Mouse (Mus musculus) embryonic stem cell, embryonic (primary cell): ENCODE results near the gene Ciz1.

Experiments
- CTCF ChIA-PET, 4 experiments: fragments of 300-600 bp in 2 of 4; fragments of 350-600 bp in 2 of 4; sonication (Branson Sonifier 250); formaldehyde crosslinking; loops; one replicate each; lab custom pipeline; 2022; ENCODE audit warnings: inconsistent platforms in 2 of 4; lab: Charles Lee
- POLR2A ChIA-PET, 4 experiments: fragments of 300-600 bp in 2 of 4; fragments of 350-600 bp in 2 of 4; sonication (Branson Sonifier 250); formaldehyde crosslinking; loops; one replicate each; lab custom pipeline; 2022; ENCODE audit warnings: antibody characterized with exemption in 4 of 4, inconsistent platforms in 1 of 4; lab: Charles Lee

Ciz1 gene

DNA sequence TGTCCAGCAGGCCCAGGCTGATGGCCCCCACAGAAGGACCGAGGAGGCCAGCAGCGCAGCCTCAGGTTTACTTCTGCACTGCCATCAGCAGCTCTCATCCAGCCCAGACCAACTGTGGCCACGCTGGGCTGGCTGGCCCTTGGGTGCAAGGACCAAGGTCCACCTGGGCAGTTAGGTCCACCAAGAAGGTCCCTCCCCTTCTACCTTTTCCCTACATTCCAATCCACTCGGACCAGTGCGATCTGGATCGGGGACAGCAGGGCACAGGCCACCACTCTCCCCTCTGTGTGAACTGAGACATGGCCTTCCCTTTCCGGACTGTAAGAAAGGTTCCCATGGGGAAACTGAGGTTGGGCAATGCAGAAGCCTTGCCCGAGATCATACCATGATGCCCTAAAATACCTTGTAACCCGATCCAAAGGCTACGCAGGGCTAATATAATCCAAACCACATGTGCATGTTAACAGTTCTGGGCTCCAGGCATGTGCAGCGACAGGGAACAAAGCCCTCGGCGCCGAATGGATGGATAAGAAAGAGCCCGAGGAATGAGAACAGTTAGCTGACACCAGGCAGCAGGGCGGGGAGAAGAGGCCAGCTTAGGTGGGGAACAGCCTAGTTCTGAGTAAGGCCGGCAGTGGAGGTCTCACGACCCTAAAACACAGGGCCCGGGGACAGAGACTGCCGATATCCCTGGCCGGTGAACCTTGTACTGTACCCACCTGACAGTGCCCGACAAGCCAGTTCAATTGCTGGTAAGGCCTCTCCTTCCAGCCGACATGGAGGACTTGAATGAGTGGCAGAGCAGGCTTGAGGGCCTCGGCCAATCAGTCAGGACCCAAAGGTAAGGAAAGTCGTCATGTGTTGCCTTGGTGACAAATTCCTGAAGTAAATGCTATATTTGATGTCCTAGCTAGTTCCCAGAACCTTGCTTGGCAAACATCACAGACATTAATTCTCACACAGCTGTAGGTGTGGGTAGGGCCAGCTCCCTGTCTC, 56.6 kb downstream of the Ciz1 start:
- CTCF ChIA-PET, result interaction anchor here in 2 of 4 experiments (0.8 to 2.6 kb wide), 9 partner anchors 22 to 280 kb away, joined by 4 to 10 read pairs (median 7); partner anchors contain the start of gene 1110008P14Rik (in 1 of the 2)
- POLR2A ChIA-PET, result interaction anchor here in 2 of 4 experiments (0.6 to 1.4 kb wide), 4 partner anchors 9 to 77 kb away, joined by 3 to 4 read pairs (median 3); no protein-coding TSS in a partner anchor

DNA sequence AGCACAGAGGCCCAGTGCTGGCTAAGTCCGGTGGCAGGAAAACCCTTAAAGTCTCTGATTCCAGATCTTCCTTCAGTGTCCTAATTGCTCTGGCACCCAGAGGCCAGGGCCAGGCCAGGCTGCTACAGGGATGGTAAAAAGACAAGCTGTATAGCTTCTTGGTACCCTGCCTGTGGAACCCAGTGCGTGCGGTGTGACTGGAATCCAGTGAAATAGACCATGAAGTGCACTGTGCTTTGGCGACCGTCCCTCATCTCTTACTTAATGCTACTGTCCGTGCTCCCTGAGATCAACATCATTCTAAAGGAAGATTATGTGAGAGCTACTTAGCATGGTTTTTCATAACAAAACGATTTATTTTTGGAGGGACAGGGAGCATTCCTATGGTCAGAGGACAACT, 59.3 kb downstream of the Ciz1 start:
- ChIA-PET POLR2A (interaction anchor here (0.6 to 1.4 kb wide), 5 partner anchors 13 to 401 kb away, joined by 3 to 4 read pairs (median 3); no protein-coding TSS in a partner anchor), CTCF (interaction anchor here in 3 of 4 experiments (0.6 to 2.6 kb wide), 7 partner anchors 20 to 103 kb away, joined by 3 to 10 read pairs (median 7); no protein-coding TSS in a partner anchor)

GRCm38 (mm10) chr2:32412742-32413531, 60.8 kb downstream of the Ciz1 start:
- CTCF ChIA-PET, result interaction anchor here in 1 of 4 experiments (6.9 kb wide), 1 partner anchor 7 kb away, joined by 52 read pairs; no protein-coding TSS in a partner anchor
- POLR2A ChIA-PET, result interaction anchor here in 2 of 4 experiments (0.7 to 1.6 kb wide), 3 partner anchors 10 to 1759 kb away, joined by 3 to 4 read pairs (median 4); no protein-coding TSS in a partner anchor

DNA sequence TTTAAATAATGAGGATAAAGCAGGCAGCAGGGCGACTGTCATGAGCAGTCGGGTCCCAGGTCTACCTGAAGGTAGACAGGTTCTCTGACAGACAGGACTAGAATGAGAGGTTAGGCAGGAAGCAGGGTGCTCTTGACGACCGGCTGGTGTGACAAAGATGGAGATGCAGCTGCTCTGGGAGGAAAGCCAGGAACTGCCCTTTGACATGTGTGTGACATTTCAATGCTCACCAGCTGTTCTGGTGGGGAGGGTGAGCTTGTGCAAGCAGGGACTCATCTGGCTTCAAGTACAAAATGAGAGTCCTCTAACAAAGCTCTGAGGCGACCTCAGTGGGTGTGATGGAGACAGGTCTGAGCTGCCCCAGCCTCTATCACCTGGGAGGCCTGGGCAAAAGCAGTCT, 61.8 kb downstream of the Ciz1 start:
- CTCF ChIA-PET, result interaction anchor here in 3 of 4 experiments (0.5 to 6.9 kb wide), 5 partner anchors 8 to 54 kb away, joined by 3 to 52 read pairs (median 4); no protein-coding TSS in a partner anchor

DNA sequence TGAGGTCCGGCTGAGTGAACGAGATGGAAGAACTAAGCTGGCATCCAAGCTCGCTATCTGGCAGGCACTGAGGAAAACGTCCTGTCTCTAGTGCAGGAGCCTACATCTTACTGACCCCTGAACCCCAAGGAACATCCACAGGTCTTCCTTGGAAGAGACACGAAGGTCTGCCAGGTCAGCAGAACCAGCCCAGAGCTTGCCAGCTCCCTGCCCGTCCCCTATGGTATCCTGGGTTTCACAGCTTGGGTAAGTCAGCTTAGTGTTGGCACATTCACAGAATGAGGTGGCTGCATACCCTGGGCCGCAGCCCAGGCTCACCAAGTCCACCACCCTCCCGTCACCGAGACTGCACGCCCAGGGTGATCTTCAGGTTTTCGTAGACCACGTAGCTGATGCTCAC, 63.7 kb downstream of the Ciz1 start:
- CTCF ChIA-PET, result interaction anchor here in 3 of 4 experiments (0.5 to 6.9 kb wide), 6 partner anchors 10 to 340 kb away, joined by 3 to 52 read pairs (median 4); no protein-coding TSS in a partner anchor
- POLR2A ChIA-PET, result interaction anchor here in 2 of 4 experiments (0.9 to 1.2 kb wide), 4 partner anchors 9 to 70 kb away, joined by 3 read pairs; partner anchors contain the start of gene Slc25a25 (in 1 of the 2)

More for the DNA sequence above, 61.8 kb downstream of the Ciz1 start:
- POLR2A ChIA-PET, result interaction anchor here in 1 of 4 experiments (1.6 kb wide), 1 partner anchor 11 kb away, joined by 3 read pairs; no protein-coding TSS in a partner anchor

- POLR2A ChIA-PET, result interaction anchor here in 2 of 4 experiments (0.9 to 1.2 kb wide), 3 partner anchors 10 to 92 kb away, joined by 3 read pairs; no protein-coding TSS in a partner anchor
- CTCF ChIA-PET, result interaction anchor here in 3 of 4 experiments (0.8 to 6.9 kb wide), 4 partner anchors 11 to 156 kb away, joined by 3 to 52 read pairs (median 4); no protein-coding TSS in a partner anchor
These were observed 64.4 kb downstream of the Ciz1 start for GRCm38 (mm10) chr2:32416556-32416955.

DNA sequence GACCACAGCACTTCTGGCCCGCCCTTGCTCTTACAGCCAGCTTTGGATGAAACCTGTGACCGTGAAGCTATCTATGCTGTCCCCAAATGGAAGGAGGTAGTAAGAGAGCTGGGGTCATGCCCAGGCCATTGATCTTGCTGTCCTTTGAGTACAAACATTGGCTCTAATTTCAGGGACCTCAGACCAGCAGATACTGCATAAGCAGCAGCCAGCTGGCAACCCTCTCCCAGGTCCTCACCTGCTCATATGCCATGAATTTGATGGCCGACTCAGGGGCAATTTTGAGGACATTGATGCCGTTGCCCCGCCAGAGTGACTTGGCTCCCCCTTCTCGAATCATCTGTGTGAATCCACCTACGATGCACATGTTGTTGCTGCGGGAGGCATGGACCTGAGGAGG, 65.4 kb downstream of the Ciz1 start:
- CTCF ChIA-PET, result interaction anchor here (0.7 to 6.9 kb wide), 4 partner anchors 12 to 13 kb away, joined by 3 to 52 read pairs (median 4); no protein-coding TSS in a partner anchor
- POLR2A ChIA-PET, result interaction anchor here in 2 of 4 experiments (0.6 to 1.2 kb wide), 2 partner anchors 55 to 93 kb away, joined by 3 to 6 read pairs; no protein-coding TSS in a partner anchor

DNA sequence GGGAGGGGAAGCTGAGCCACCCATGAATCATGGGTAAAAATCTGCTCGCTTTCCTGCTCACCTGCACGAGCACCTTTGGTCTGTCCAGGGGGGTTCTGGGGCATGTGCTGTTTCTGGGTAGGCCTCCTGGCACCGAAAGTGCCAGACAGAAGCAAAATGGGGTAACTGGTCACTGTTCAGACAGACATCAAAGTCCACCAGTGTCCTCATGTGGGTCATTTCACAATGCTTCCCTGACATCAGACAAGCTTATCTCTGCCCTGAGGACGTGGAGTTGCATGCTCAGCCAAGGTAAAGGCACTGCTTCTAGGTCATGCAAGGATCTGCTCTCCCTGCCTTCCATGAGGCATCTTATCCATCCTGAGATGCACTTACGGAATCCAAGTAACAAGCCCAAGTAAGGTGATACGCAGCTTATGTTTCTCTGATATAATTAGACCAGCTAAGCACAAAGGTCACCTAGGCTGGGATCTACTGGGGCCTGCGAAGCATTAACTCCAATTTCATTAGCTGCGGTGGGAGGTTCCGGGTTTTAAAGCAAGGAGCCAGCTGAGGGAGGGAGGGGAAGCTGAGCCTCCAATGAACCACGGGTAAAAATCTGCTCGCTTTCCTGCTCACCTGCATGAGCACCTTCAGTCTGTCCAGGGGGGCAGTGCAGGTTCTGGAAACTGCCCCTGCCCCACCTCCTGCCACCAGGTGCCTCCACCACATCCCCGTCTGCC, 66.5 kb downstream of the Ciz1 start:
- CTCF ChIA-PET, result interaction anchor here in 2 of 4 experiments (0.6 to 6.9 kb wide), 3 partner anchors 13 to 260 kb away, joined by 3 to 52 read pairs (median 4); no protein-coding TSS in a partner anchor
- POLR2A ChIA-PET, result interaction anchor here in 2 of 4 experiments (1.2 to 1.4 kb wide), 3 partner anchors 10 to 11 kb away, joined by 3 to 4 read pairs (median 4); no protein-coding TSS in a partner anchor

DNA sequence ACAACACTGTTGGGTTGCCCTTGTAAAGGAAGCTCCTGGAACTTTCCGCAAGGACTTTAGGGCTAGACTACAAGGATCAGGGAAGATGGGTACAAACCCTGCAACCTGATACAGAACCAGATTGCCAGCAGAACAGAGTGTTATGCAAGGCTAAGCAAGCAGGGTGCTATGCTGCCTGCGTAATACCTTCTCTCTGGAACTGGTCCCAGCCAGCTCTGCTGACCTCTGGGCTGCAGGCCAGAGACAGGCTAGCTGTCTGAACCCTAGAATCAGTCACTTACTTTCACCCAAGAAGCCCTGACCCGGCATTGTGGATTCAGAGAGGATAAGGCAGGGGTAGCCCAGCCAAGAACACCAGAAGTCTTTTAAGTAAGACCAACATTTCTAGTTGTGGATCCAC, 67.2 kb downstream of the Ciz1 start:
- CTCF ChIA-PET, result interaction anchor here in 2 of 4 experiments (1.1 to 6.9 kb wide), 2 partner anchors 14 to 15 kb away, joined by 4 to 52 read pairs; no protein-coding TSS in a partner anchor
- POLR2A ChIA-PET, result interaction anchor here in 1 of 4 experiments (1.4 kb wide), 2 partner anchors 10 kb away, joined by 3 to 4 read pairs; no protein-coding TSS in a partner anchor

DNA sequence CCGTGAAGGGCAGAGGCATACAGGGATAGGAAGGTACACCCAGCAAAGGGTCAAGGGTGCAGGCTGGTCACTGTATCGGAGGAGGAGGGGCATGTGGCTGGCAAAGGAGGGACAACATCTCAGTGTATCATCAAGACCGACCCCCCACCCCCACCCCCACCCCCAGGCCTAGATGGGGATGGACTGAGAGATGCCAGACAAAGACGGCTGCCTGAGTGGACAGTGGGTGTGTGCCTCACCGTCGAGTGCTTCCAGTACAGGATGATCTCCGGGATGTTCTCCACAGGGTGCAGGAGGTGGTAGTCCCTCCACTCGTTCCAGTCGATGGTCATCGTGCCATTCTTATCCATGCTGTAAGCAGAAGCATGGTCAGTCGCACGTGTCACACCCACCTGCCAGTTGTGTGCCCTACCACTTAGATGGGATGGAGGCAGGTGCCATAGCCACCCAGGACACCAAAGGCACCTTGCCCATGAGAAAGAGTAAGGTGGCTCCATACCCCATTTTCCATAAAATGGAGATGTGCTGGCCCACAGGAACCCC, 68.0 kb downstream of the Ciz1 start:
- ChIA-PET POLR2A (no interaction called here), CTCF (interaction anchor here in 1 of 4 experiments (2.6 kb wide), 1 partner anchor 15 kb away, joined by 9 read pairs; no protein-coding TSS in a partner anchor)

DNA sequence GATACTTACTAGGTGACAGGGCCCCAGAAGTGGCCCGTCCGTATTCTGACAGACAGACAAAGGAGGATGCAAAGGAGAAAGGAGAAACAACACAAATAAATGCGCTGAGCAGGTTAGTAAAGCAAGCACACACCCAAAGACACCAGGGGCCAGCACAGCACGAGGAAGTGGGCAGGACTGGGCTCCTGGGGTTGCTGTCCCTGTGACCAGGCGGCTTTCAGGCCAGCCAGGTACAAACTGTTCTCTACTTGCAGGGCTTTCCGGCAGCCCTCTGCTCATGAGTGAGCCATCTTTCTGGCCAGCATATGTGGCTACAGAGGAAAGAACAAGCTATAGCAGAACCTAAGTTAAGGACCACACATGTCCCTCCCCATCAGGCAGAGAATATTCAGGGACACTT, 68.5 kb downstream of the Ciz1 start:
- ChIA-PET POLR2A (no interaction called here), CTCF (interaction anchor here in 2 of 4 experiments (2.0 to 2.6 kb wide), 2 partner anchors 16 to 66 kb away, joined by 5 to 11 read pairs (median 9); no protein-coding TSS in a partner anchor)

GRCm38 (mm10) chr2:32421851-32422251, 69.7 kb downstream of the Ciz1 start:
- CTCF ChIA-PET, result interaction anchor here (0.5 to 2.6 kb wide), 7 partner anchors 17 to 740 kb away, joined by 3 to 11 read pairs (median 5); no protein-coding TSS in a partner anchor
- POLR2A ChIA-PET, result interaction anchor here in 1 of 4 experiments (1.2 kb wide), 2 partner anchors 61 kb away, joined by 3 read pairs; no protein-coding TSS in a partner anchor

DNA sequence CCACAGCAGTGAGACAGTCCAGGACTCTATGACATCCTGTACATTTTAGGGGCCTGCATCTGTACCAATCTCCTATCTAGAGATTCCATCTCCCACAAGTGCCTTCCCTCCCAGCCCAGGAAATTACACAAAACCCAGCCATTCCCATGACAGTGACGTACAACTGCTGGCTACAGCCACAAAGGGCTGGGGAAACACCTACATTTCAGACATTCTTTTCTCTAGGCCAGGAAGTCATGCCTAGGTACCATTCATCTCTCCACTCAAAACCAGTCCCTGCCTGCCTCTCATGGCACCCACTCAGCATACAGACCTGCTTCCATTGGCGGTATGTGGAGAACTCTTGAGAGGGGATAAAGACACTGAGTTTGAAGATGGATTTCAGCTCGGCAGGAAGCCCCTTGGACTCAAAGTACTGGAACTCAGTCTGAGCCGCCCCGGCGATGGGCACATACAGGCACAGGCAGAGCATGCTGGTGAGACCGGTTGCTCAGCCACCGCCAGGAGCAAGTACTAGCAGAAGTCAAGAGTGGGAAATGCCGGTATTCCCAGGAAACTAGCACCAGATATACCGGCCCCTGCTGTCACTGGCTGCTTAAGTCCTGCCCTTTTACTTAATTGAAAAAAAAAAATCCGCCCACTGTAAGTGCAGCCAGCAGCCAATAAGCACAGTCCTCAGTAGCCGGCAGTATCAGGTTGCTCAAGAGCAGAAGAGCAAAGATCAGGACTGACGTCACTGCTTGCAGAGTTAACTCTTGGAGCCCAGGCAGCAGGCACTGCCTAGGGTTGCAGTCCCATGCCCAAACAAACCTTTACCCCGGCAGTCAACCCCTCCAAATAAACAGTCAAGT, 71.6 kb downstream of the Ciz1 start:
- ChIA-PET CTCF (interaction anchor here in 1 of 4 experiments (0.6 kb wide), 1 partner anchor 32 kb away, joined by 3 read pairs; no protein-coding TSS in a partner anchor), POLR2A (interaction anchor here in 1 of 4 experiments (0.7 to 1.5 kb wide), 2 partner anchors 12 to 28 kb away, joined by 3 to 4 read pairs; partner anchors contain the start of gene Slc25a25)

- CTCF ChIA-PET, result no interaction called here
These were observed 72.7 kb downstream of the Ciz1 start for GRCm38 (mm10) chr2:32424796-32425195.

GRCm38 (mm10) chr2:32425568-32425967, 73.4 kb downstream of the Ciz1 start:
- ChIA-PET POLR2A (interaction anchor here in 2 of 4 experiments (0.7 to 1.5 kb wide), 3 partner anchors 14 to 65 kb away, joined by 3 to 4 read pairs (median 3); no protein-coding TSS in a partner anchor), CTCF (interaction anchor here in 1 of 4 experiments (0.6 kb wide), 1 partner anchor 20 kb away, joined by 3 read pairs; no protein-coding TSS in a partner anchor)

More at GRCm38 (mm10) chr2:32424796-32425195, 72.7 kb downstream of the Ciz1 start:
- POLR2A ChIA-PET, result interaction anchor here in 1 of 4 experiments (1.4 to 1.5 kb wide), 2 partner anchors 13 to 28 kb away, joined by 3 to 4 read pairs; no protein-coding TSS in a partner anchor
